ENCODE assay signal across 25 mouse cellular contexts in genomic region chr14:58936131-58936530, GRCm38 (mm10).
A peak's percentile ranks its signal among the peaks of the same experiment; 100 is the strongest.
DNase-seq lines count a peak whose midpoint lies in the region; ATAC-seq lines count a peak whose summit lies in the region.
"Had no signal": no experiment of that assay in that cellular context is flagged by ENCODE, and none has a peak within 500 bp of the region (broad histone marks: within the 10 kb centered on the region; RNA-seq: fewer than 3 reads in every experiment).

No protein-coding gene starts in this region.

- no peak overlapping the region for H3K9ac ChIP-seq in hindbrain, embryonic 11.5 days (ENCODE audit: low read depth, low read length)
- no peak overlapping the region for H3K9ac ChIP-seq in hindbrain, embryonic 16.5 days (ENCODE audit: low read depth, low read length)
- H3K9ac ChIP-seq: embryonic facial prominence, embryonic 13.5 days; embryonic facial prominence, embryonic 15.5 days; forebrain, embryonic 12.5 days had no signal

- H3K4me2 ChIP-seq in hindbrain, embryonic 11.5 days (replicated peaks; ENCODE audit: low read depth, low read length), result no peak overlapping the region
- H3K4me2 ChIP-seq in hindbrain, embryonic 16.5 days (ENCODE audit: low read length), result no peak overlapping the region
- H3K4me2 ChIP-seq: embryonic facial prominence, embryonic 13.5 days; embryonic facial prominence, embryonic 15.5 days; forebrain, embryonic 12.5 days had no signal

- no peaks in the 10 kb centered on the region for H3K36me3 ChIP-seq in hindbrain, embryonic 11.5 days (ENCODE audit: control insufficient read depth, insufficient read depth, low read length)
- no peaks in the 10 kb centered on the region for H3K36me3 ChIP-seq in hindbrain, embryonic 16.5 days (ENCODE audit: control insufficient read depth, insufficient read depth, low read length)
- H3K36me3 ChIP-seq: embryonic facial prominence, embryonic 13.5 days; embryonic facial prominence, embryonic 15.5 days; forebrain, embryonic 10.5 days; forebrain, embryonic 12.5 days had no signal

- WGBS in hindbrain, embryonic 11.5 days, result 30% methylated on average over 2 of the region's 2 CpGs
- WGBS in hindbrain, embryonic 16.5 days, result 32% methylated on average over 2 of the region's 2 CpGs

- H3K4me3 ChIP-seq in hindbrain, embryonic 11.5 days (ENCODE audit: low read depth, low read length), result no peak overlapping the region
- no peak overlapping the region for H3K4me3 ChIP-seq in hindbrain, embryonic 16.5 days (ENCODE audit: low read length)
- H3K4me3 ChIP-seq: embryonic facial prominence, embryonic 13.5 days; embryonic facial prominence, embryonic 15.5 days; erythroblast, embryonic 14.5 days; forebrain, embryonic 10.5 days; forebrain, embryonic 12.5 days had no signal

- no peaks in the 10 kb centered on the region for H3K27me3 ChIP-seq in hindbrain, embryonic 11.5 days (ENCODE audit: control insufficient read depth, insufficient read depth, low read length)
- no peaks in the 10 kb centered on the region for H3K27me3 ChIP-seq in hindbrain, embryonic 16.5 days (replicated peaks; ENCODE audit: control insufficient read depth, insufficient read depth, low read length)
- H3K27me3 ChIP-seq: embryonic facial prominence, embryonic 13.5 days; embryonic facial prominence, embryonic 15.5 days; forebrain, embryonic 12.5 days; Patski had no signal

- no peaks in the 10 kb centered on the region for H3K9me3 ChIP-seq in hindbrain, embryonic 11.5 days (ENCODE audit: control insufficient read depth, low read length)
- H3K9me3 ChIP-seq in hindbrain, embryonic 16.5 days (ENCODE audit: control insufficient read depth, low read length), result no peaks in the 10 kb centered on the region
- H3K9me3 ChIP-seq: embryonic facial prominence, embryonic 13.5 days; embryonic facial prominence, embryonic 15.5 days; forebrain, embryonic 10.5 days; forebrain, embryonic 12.5 days had no signal

- H3K27ac ChIP-seq in hindbrain, embryonic 11.5 days (ENCODE audit: low read depth, low read length), result no peak overlapping the region
- H3K27ac ChIP-seq in hindbrain, embryonic 16.5 days (ENCODE audit: low read depth, low read length), result no peak overlapping the region
- H3K27ac ChIP-seq: embryonic facial prominence, embryonic 13.5 days; embryonic facial prominence, embryonic 15.5 days; forebrain, embryonic 10.5 days; forebrain, embryonic 12.5 days had no signal

- peak; percentile 15 for DNase-seq in hindbrain, embryonic 11.5 days (ENCODE audit: low spot score)
- peak; percentile 54 for DNase-seq in Muller cell, postnatal 12 days (ENCODE audit: inconsistent ontology term)
- peak; percentile 28 for DNase-seq in embryo, embryonic 10.5 days (ENCODE audit: low spot score)
- DNase-seq in retina, embryonic 14.5 days (ENCODE audit: low spot score), result peak; percentile 68
- no peak for DNase-seq in heart, postnatal 4 days
- DNase-seq in T-cell, adult 2 months (ENCODE audit: low spot score), result no peak
- no peak for DNase-seq in layer of hippocampus, adult 8-10 months (ENCODE audit: low spot score in 2 of 2)
- DNase-seq: adrenal gland, adult 2 months; adrenal gland, postnatal 10 days; adrenal gland, postnatal 25 days; cerebellum, adult 11 months; cerebellum, adult 18-20 months; cerebellum, adult 8-10 months; cerebellum, adult 9-11 months; cerebellum, postnatal 14 days; cerebellum, postnatal 36 days had no signal

- H3K4me1 ChIP-seq in hindbrain, embryonic 11.5 days (replicated peaks; ENCODE audit: control insufficient read depth, insufficient read depth, low read length), result no peaks in the 10 kb centered on the region
- H3K4me1 ChIP-seq in hindbrain, embryonic 16.5 days (ENCODE audit: control insufficient read depth, insufficient read depth, low read depth, low read length), result peaks cover 6% of the 10 kb centered on the region
- H3K4me1 ChIP-seq: embryonic facial prominence, embryonic 15.5 days had no signal

- no peak for ATAC-seq in hindbrain, embryonic 11.5 days (ENCODE audit: low FRiP score)
- no peak for ATAC-seq in hindbrain, embryonic 16.5 days
- ATAC-seq: forebrain, embryonic 14.5 days; forebrain, embryonic 16.5 days; Patski had no signal

Comparison
In these comparisons a context has a peak if more than half of its experiments do, and no peak if none do; other contexts are left out.
1. DNase-seq: peak in hindbrain, embryonic 11.5 days (single experiment), Muller cell, postnatal 12 days (single experiment), embryo, embryonic 10.5 days (single experiment) and retina, embryonic 14.5 days (single experiment); none in heart, postnatal 4 days (single experiment), T-cell, adult 2 months (single experiment) and layer of hippocampus, adult 8-10 months (0 of 2).